Mouse (Mus musculus): ENCODE measurements around the gene Sgsh.

Sgsh gene

DNA sequence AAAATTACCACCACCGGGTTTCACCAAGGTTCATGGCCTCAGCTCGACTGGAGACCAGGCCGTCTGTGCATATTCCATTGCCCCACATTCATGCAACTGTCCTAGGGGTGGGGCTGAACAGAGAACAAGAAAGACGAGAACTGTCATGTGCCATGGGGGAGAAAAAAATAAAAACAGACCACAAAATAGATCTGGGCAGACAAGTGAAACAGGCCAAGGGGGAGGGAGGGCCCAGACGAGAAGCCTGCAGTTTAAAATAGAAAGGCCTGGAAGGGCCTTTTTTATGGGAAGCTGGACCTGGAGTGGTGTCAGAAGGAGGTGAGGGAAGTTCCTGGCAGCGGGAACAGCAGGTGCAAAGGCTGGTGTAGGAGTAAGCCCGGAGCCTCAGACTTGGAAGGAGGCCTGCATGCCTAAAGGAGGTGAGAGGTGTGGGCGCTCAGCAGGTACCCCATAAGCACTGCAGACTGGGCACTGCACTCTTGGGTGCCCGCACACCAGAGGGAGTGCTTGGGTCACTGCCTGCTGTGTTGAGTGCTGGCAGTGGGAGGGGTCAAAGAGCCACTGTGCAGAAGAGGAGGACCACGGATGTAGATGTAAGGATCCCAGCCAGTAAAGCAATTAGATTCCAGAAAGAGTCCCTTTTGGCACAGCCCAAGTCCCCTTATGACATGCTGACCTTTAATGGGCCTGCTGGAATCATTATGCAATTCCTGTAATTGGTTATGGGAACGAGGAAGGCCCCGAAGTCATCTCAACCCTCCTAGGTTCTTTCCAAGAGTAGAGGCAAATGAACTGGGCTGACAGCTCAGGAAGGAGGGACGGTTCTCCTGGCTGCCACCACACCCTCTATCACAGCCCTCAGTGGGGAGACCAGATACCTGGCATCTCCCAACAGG lies 48.3 kb downstream of the Sgsh start:
- DNase-seq (ENCODE audit: low spot score in 2 of 2), result no peak

GRCm38 (mm10) chr11:119304904-119305712 lies 50.2 kb downstream of the Sgsh start:
- peak; percentile 22 to 45 for DNase-seq (ENCODE audit: low spot score in 2 of 2)

DNA sequence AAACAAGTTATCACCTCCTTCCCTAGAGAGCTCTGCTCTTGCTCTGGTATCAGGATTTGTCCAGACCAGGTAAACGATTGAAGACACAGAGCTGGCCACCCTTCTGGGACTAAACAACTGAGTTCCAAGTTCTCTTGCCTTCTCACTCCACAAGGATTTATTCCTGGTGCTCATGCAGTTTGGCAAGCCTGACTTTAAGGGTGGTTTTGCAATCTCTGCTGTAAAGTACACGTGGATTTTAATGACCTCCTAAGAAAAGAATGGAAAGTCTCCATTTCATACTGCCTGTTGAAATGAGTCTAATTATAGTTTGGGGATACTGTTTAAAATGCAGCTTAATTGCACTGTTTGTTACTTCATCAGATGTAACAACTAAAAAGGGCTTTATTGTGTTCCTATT lies 54.4 kb downstream of the Sgsh start:
- DNase-seq (ENCODE audit: low spot score in 2 of 2), result no peak

GRCm38 (mm10) chr11:119300246-119300935 lies 54.9 kb downstream of the Sgsh start:
- DNase-seq (ENCODE audit: low spot score in 2 of 2), result no peak

- peak; percentile 93 to 95 for DNase-seq (ENCODE audit: low spot score in 2 of 2)
Observed at GRCm38 (mm10) chr11:119299391-119300245, 55.7 kb downstream of the Sgsh start, which contains the start of gene Eif4a3. Gene Eif4a3 (minus strand): TSS chr11:119300089.

DNA sequence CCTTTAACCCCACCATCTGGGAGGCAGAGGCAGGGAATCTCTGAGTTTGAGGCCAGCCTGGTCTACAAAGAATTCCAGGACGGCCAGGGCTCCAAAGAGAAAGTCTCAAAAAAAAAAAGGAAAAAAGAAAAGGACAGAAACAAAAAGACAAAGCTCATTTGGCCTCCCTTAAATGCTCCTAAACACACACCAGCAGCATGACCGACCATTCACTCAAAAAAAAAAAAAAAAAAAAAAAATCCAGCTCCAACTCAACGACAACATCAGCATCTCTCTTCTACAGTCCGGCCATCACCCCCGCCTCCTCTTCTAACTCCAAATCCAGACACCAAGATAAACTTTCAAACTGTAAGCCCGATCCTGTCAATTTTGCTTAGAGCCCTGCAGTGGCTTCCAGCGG lies 56.4 kb downstream of the Sgsh start:
- DNase-seq (ENCODE audit: low spot score in 2 of 2), result no peak

DNA sequence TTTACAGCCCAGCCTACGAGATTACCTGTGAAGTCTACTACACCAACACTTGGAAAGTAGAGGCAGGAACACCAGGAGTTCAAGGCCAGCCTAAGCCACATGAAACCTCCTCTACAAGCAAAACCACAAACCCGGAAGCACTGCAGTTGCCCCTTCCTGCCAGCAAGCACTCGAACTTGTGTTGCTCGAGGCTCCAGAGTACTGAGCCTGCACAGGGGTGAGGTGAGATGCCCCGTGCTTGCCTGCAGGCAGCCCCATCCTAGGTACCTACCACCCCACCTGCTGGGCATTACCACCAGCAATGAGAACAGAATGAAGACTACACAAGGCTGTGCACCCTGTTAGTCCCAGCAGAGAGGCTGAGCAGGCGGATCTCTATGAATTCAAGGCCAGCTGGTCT lies 57.3 kb downstream of the Sgsh start:
- DNase-seq (ENCODE audit: low spot score in 2 of 2), result peak; percentile 24 to 29
